Mouse (Mus musculus) embryonic fibroblast, embryonic 13.5 days (primary cell): Measurements from ENCODE around the gene Dcps.

ENCODE experiments used
- CTCF ChIP-seq: IDR thresholded peaks from 2 replicates; pipeline ENCODE4 v1.5.1; 2011; ENCODE audit warnings: mild to moderate bottlenecking, control low read depth, low read length, moderate library complexity, borderline replicate concordance; ENCODE audit not compliant: insufficient read depth
- POLR2A ChIP-seq: IDR thresholded peaks from 2 replicates; pipeline ENCODE4 v1.6.1; 2011; ENCODE audit warnings: low read depth, mild to moderate bottlenecking, control low read depth, low read length, moderate library complexity

- no peak for TF ChIP-seq CTCF
- TF ChIP-seq POLR2A: no peak
Observed at GRCm38 (mm10) chr9:35163011-35163690, 12.7 kb downstream of the Dcps start.
